Mouse (Mus musculus) kidney, postnatal 0 days (tissue): ENCODE data around the gene Fgf3. TPM values are rescaled to one million over a fixed set of nuclear protein-coding genes. Genes with fewer than 3 reads are reported as not detected.

ENCODE experiments used
- ATAC-seq: fragments of 200-750 bp; cut with Nextera tagmentation; replicated peaks from 2 replicates; pipeline ENCODE4 v1.8.0; 2017; ENCODE audit warnings: low read depth, moderate number of reproducible peaks, moderate TSS enrichment, moderate library complexity; ENCODE audit not compliant: low FRiP score
- DNase-seq: peaks from one replicate; pipeline ENCODE4 v3.0.0-alpha.2; 2016; ENCODE audit warnings: low spot score
- H3K27ac ChIP-seq: fragments of 300-500 bp; sonication (generic); 2 replicates; pipeline ENCODE4 v1.5.1; 2014; ENCODE audit warnings: mild to moderate bottlenecking
- H3K27me3 ChIP-seq: fragments of 300-500 bp; sonication (generic); 2 replicates; pipeline ENCODE4 v1.6.1; 2014; ENCODE audit warnings: low read length, mixed read lengths; ENCODE audit not compliant: insufficient read depth
- H3K36me3 ChIP-seq: fragments of 300-500 bp; sonication (generic); 2 replicates; pipeline ENCODE4 v1.6.1; 2014; ENCODE audit warnings: low read length, mixed read lengths; ENCODE audit not compliant: insufficient read depth
- H3K4me1 ChIP-seq: fragments of 300-500 bp; sonication (generic); replicated peaks from 2 replicates; pipeline ENCODE4 v1.6.1; 2014; ENCODE audit warnings: antibody characterized with exemption, low read length, mixed read lengths; ENCODE audit not compliant: insufficient read depth
- H3K4me2 ChIP-seq: fragments of 300-500 bp; sonication (generic); 2 replicates; pipeline ENCODE4 v1.6.1; 2014; ENCODE audit warnings: mild to moderate bottlenecking, low read length, moderate library complexity, mixed read lengths
- H3K4me3 ChIP-seq: fragments of 300-500 bp; sonication (generic); replicated peaks from 2 replicates; pipeline ENCODE4 v1.5.1; 2014; ENCODE audit warnings: low read depth, low read length
- H3K9ac ChIP-seq: fragments of 300-500 bp; sonication (generic); 2 replicates; pipeline ENCODE4 v1.6.1; 2014; ENCODE audit warnings: low read depth, low read length
- H3K9me3 ChIP-seq: fragments of 300-500 bp; sonication (generic); replicated peaks from 2 replicates; pipeline ENCODE4 v1.6.1; 2016; ENCODE audit warnings: low read length, inconsistent platforms, mixed read lengths
- CTCF ChIP-seq: IDR thresholded peaks from 2 replicates; pipeline ENCODE4 v1.5.1; 2016; ENCODE audit warnings: antibody characterized with exemption, low read depth, mild to moderate bottlenecking, moderate library complexity
- WGBS: fragments of 180-500 bp; shearing (Covaris S2); extraction: QIAGEN DNeasy Blood & Tissue Kit; methylation state at CpG from one replicate; pipeline ENCODE4 v1.1.7; 2014; 5-methylcytosine and 5-hydroxymethylcytosine counted together
- polyA plus RNA-seq: library from polyadenylated mRNA; unstranded; fragments of >200 nt; fragmentation: Nextera tagmentation; extraction: Ambion mirVana; gene quantifications from 2 replicates; pipeline ENCODE4 v1.2.1, GENCODE M21; 2015

Gene Fgf3
- polyA plus RNA-seq, 1 experiment from 2014 or later: 0.58 TPM

DNA sequence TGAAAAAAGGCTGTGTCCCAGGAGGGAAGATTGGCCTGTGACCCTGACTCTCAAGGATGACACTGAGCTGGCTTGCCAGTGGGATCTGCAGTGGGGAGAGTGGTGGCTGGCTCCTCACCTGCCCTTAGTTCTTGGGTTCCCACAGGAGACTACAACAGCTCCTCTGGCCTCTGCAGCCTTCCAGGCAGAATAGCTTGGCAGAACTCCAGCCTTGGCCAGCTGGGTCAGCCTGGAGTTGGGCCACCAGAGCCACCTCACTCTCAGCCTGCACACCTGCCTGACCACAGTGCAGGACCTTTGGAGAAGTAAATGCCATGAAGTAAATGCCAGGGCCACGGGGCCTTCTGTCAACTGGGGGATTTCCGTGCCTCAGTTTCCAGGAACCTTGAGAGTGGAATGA is 13.9 kb upstream of the Fgf3 start:
- H3K4me2 ChIP-seq: no peak overlapping the region
- no peak overlapping the region for H3K4me3 ChIP-seq
- no peak overlapping the region for H3K27ac ChIP-seq
- H3K9ac ChIP-seq: no peak overlapping the region
- DNase-seq: no peak
- H3K9me3 ChIP-seq: no peaks in the 10 kb centered on the region
- no peaks in the 10 kb centered on the region for H3K36me3 ChIP-seq
- no peaks in the 10 kb centered on the region for H3K27me3 ChIP-seq
- ATAC-seq: no peak
- no peaks in the 10 kb centered on the region for H3K4me1 ChIP-seq
- 86% methylated on average over 2 of the region's 2 CpGs for WGBS
- no peak for TF ChIP-seq CTCF

DNA sequence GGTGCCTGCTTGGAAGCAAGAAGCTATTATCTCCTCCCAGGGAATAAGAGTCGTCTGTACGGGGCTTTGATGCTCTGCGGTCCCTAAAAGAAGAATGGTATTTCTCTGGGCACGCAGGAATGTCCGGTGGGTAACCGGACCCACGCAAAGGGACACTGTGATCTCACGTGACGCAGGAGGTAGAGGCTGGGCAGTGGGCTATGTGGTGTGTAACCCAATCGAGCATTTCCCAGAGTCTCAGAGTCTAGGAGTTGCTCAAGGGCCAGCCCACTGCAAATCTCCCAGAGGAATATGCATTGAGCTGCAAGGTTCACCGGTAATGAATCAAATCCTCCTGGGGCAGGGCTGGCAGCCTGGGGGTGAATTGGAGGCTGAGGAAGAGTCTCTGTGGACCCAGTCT is 9.5 kb upstream of the Fgf3 start:
- no peak overlapping the region for H3K9ac ChIP-seq
- H3K27me3 ChIP-seq: no peaks in the 10 kb centered on the region
- no peak for TF ChIP-seq CTCF
- no peaks in the 10 kb centered on the region for H3K9me3 ChIP-seq
- DNase-seq (peak; percentile 55), ATAC-seq (peak; percentile 57; the same call in 1 of the 2 replicates)
- 41% methylated on average over 11 of the region's 11 CpGs for WGBS
- H3K4me2 ChIP-seq: no peak overlapping the region
- H3K27ac ChIP-seq: no peak overlapping the region
- no peaks in the 10 kb centered on the region for H3K36me3 ChIP-seq
- H3K4me1 ChIP-seq: no peaks in the 10 kb centered on the region
- no peak overlapping the region for H3K4me3 ChIP-seq

DNA sequence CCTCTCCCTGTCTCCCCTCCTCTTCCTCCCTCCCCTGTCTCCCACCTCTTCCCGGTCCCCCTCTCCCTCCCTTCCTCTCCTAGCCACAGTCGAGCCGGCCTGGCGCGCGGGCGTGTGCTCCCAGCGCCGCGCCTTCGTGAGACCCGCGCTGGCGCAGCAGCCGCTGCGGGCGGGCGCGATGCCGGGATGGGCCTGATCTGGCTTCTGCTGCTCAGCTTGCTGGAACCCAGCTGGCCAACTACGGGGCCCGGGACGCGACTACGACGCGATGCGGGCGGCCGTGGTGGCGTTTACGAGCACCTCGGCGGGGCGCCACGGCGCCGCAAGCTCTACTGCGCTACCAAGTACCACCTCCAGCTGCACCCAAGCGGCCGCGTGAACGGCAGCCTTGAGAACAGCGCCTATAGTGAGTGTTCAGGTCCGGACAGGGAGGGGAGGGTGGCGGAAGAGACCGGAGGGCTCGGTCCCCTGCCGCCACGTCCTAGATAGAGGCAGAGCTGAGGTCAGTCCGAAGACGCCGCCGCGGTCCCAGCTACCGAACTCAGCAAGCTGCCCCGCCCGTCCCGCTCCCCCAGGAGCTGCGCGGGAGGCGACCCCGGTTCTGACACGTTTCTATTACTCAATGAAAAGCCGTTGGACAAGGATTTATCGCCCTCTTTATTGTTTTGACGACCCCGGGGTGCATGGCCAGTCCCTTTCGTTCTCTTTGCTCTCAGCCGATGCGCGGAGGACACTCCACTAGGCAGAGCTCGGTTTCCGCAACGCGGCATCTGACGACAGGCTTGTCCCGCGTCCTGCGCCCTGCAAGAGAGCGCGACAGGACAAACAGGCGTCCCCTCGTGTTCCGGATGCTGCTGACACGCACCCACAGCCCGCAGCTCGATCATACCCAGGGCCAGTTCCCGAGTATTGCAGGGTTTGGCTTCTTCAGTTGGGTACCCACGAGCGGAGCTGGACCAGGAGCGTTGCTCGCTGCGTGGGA is 930 bp downstream of the Fgf3 start:
- peak overlapping the region; percentile 33 for H3K4me3 ChIP-seq
- peak overlapping the region; percentile 73 for H3K4me2 ChIP-seq
- DNase-seq (peak; percentile 35), ATAC-seq (peak; percentile 51)
- H3K9me3 ChIP-seq: no peaks in the 10 kb centered on the region
- peaks cover 11% of the 10 kb centered on the region for H3K4me1 ChIP-seq
- peaks cover 47% of the 10 kb centered on the region for H3K27me3 ChIP-seq
- H3K36me3 ChIP-seq: no peaks in the 10 kb centered on the region
- WGBS: under 1% methylated on average over 89 of the region's 94 CpGs
- no peak overlapping the region for H3K9ac ChIP-seq
- H3K27ac ChIP-seq: no peak overlapping the region
- TF ChIP-seq CTCF: no peak

DNA sequence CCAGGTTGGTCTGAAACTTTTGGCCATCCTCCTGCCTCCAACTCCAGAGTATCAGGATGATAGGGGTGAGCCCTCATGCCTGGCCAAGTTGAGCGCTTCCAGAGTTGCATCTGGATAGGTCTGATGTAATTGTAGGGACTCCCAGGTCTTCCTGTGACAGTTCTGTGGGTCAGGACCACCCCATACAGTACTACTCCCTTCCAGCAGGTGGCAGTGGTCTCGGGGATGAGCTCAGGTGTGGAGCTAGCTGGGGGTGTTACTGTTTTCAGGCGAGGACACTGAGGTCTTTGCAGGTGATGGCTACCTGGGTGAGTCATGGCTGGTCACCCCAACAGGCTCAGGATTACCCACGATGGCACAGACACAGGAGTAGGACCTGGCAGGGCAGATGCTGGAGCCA is 8.3 kb downstream of the Fgf3 start:
- H3K27me3 ChIP-seq: peaks cover 4% of the 10 kb centered on the region
- H3K9me3 ChIP-seq: no peaks in the 10 kb centered on the region
- H3K4me2 ChIP-seq: no peak overlapping the region
- H3K4me3 ChIP-seq: no peak overlapping the region
- H3K36me3 ChIP-seq: no peaks in the 10 kb centered on the region
- peak; percentile 84 for TF ChIP-seq CTCF
- no peak overlapping the region for H3K9ac ChIP-seq
- ATAC-seq: no peak
- H3K27ac ChIP-seq: no peak overlapping the region
- H3K4me1 ChIP-seq: no peaks in the 10 kb centered on the region
- peak; percentile 40 for DNase-seq
- 31% methylated on average over 4 of the region's 4 CpGs for WGBS

DNA sequence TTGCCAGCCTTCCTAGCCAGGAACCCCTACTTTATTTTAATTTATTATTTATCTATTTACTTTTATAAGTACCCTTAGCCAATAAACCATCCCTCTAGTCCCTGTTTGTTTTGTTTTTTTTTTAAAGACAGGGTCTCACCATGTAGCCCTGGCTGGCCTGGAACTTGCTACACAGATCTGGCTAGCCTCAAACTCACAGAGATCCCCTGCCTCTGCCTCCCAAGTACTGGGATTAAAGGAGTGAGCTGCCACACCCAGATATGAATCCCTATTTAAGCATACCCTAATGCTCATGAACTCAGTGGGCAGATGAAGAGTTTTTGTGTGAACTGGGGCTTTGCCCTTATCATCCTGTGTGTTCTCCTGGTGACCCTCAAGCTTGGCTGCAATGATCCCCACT is 9.2 kb downstream of the Fgf3 start, which contains the start of gene Fgf4:
Gene Fgf4 (plus strand): TSS at position 301 of the 400 bp plus-strand sequence.
- Histone ChIP-seq H3K4me1 (no peaks in the 10 kb centered on the region), H3K4me2 (no peak within 1 kb of the TSS), H3K9ac (no peak within 1 kb of the TSS), H3K36me3 (no peaks in the 10 kb centered on the region), H3K4me3 (no peak within 1 kb of the TSS), H3K27me3 (no peaks in the 10 kb centered on the region; the same call in 1 of the 2 replicates), H3K9me3 (no peaks in the 10 kb centered on the region), H3K27ac (no peak within 1 kb of the TSS)
- ATAC-seq: no peak
- TF ChIP-seq CTCF: no peak
- no peak for DNase-seq

DNA sequence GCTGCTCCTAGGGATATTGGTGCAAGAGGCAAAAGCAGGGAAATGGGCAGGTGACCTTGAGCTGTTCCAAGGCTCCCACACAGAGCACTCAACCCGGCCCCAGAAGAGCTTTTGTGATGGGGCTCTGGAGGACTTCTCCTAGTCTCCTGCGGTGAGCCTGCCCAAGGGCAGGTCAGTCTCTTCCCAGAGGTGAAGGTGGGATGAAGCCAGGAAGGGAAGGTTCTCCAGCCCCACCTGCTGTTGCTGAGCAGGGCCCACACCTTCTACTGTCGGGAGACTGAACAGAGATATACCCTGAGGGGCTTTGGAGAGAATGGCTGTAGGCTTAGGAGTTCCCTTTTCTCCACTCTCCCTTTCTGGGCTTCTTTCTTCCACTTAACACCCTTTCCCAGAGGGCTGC is 13.4 kb downstream of the Fgf3 start:
- Histone ChIP-seq H3K9ac (no peak overlapping the region), H3K4me1 (no peaks in the 10 kb centered on the region), H3K27ac (no peak overlapping the region), H3K4me3 (no peak overlapping the region), H3K27me3 (no peaks in the 10 kb centered on the region), H3K36me3 (no peaks in the 10 kb centered on the region), H3K4me2 (no peak overlapping the region), H3K9me3 (no peaks in the 10 kb centered on the region)
- ATAC-seq: no peak
- WGBS: 49% methylated on average over 3 of the region's 3 CpGs
- DNase-seq: no peak
- TF ChIP-seq CTCF: no peak
